Mouse (Mus musculus): ENCODE data around the gene Sp6. TPM values are rescaled to one million over a fixed set of nuclear protein-coding genes. Genes with fewer than 3 reads are reported as not detected.
A peak's percentile ranks its signal among the peaks of the same experiment; 100 is the strongest.

The Sp6 gene
- total RNA-seq, 1 experiment, result 5.0 TPM

- Histone ChIP-seq H3K9me3 (ENCODE audit: control insufficient read depth, insufficient read depth, low read depth, low read length) (no peaks in the 10 kb centered on the region), H3K9ac (ENCODE audit: insufficient read depth, low read depth, low read length, poor library complexity, severe bottlenecking) (no peak overlapping the region), H3K36me3 (ENCODE audit: control insufficient read depth, insufficient read depth, low read length, poor library complexity, severe bottlenecking) (peaks cover 8% of the 10 kb centered on the region; the same call in 1 of the 2 replicates), H3K4me3 (ENCODE audit: insufficient read depth in 1 of 2, low read depth in 1 of 2, low read length in 2 of 2, poor library complexity in 1 of 2, severe bottlenecking in 1 of 2) (no peak overlapping the region), H3K4me1 (ENCODE audit: control insufficient read depth in 2 of 2, insufficient read depth in 2 of 2, low read length in 2 of 2, poor library complexity in 1 of 2) (peaks cover 0 to 4% of the 10 kb centered on the region in 2 experiments; a peak in 1 of 4 replicates), H3K27ac (ENCODE audit: insufficient read depth, low read depth, low read length, poor library complexity, severe bottlenecking) (no peak overlapping the region)
- in situ Hi-C loops (cut with MboI; ENCODE audit: low sequenced_read_pairs in 2 of 2, unreplicated experiment in 2 of 2), result no loop called here
- peak; percentile 73 for DNase-seq (ENCODE audit: low read depth, low spot score)
- TF ChIP-seq ZC3H11A (IDR thresholded peaks at IDR 0.05; ENCODE audit: borderline replicate concordance, low read depth, low read length), result peak; percentile 38; the same call in 1 of the 2 replicates
- TF ChIP-seq CHD2 (IDR thresholded peaks at IDR 0.05; ENCODE audit: low read depth, low read length), result no peak
Observed at GRCm38 (mm10) chr11:97072533-97072932, 59.3 kb downstream of the Sp6 start.

- no peaks in the 10 kb centered on the region for H3K36me3 ChIP-seq (ENCODE audit: control insufficient read depth, insufficient read depth, low read length, poor library complexity, severe bottlenecking)
- H3K4me3 ChIP-seq (ENCODE audit: insufficient read depth in 1 of 2, low read depth in 1 of 2, low read length in 2 of 2, poor library complexity in 1 of 2, severe bottlenecking in 1 of 2), result no peak overlapping the region
- no peaks in the 10 kb centered on the region for H3K4me1 ChIP-seq (ENCODE audit: control insufficient read depth in 2 of 2, insufficient read depth in 2 of 2, low read length in 2 of 2, poor library complexity in 1 of 2)
- no peak for DNase-seq (ENCODE audit: low read depth, low spot score)
- no peaks in the 10 kb centered on the region for H3K9me3 ChIP-seq (ENCODE audit: control insufficient read depth, insufficient read depth, low read depth, low read length)
- no peak overlapping the region for H3K27ac ChIP-seq (ENCODE audit: insufficient read depth, low read depth, low read length, poor library complexity, severe bottlenecking)
- in situ Hi-C loops (cut with MboI; ENCODE audit: low sequenced_read_pairs in 2 of 2, unreplicated experiment in 2 of 2), result no loop called here
- no peak overlapping the region for H3K9ac ChIP-seq (ENCODE audit: insufficient read depth, low read depth, low read length, poor library complexity, severe bottlenecking)
- TF ChIP-seq ZNF384 (IDR thresholded peaks at IDR 0.05; ENCODE audit: low read depth, low read length) (no peak), MAFK (IDR thresholded peaks at IDR 0.05; ENCODE audit: insufficient read depth, low read depth, low read length) (no peak), ZC3H11A (IDR thresholded peaks at IDR 0.05; ENCODE audit: borderline replicate concordance, low read depth, low read length) (no peak), HCFC1 (IDR thresholded peaks at IDR 0.05; ENCODE audit: borderline replicate concordance, insufficient read depth, low read length) (no peak), CHD2 (IDR thresholded peaks at IDR 0.05; ENCODE audit: low read depth, low read length) (no peak)
Observed at GRCm38 (mm10) chr11:97074235-97074634, 61.0 kb downstream of the Sp6 start.

Other genes starting within 250 kb of the Sp6 start
- 55.6 and 57.6 TPM in 2 replicates for gene Snx11, start 235.8 kb upstream of the Sp6 start, total RNA-seq (2012; rRNA removed)
- gene Cbx1, start 224.3 kb upstream of the Sp6 start, total RNA-seq (2012; rRNA removed), result 112 and 153 TPM in 2 replicates
- gene Nfe2l1, start 183.4 kb upstream of the Sp6 start, total RNA-seq (2012; rRNA removed), result 166 and 208 TPM in 2 replicates
- gene Copz2, start 163.5 kb upstream of the Sp6 start, total RNA-seq (2012; rRNA removed), result 2.5 and 5.5 TPM in 2 replicates
- gene Cdk5rap3, start 96.9 kb upstream of the Sp6 start, total RNA-seq (2012; rRNA removed), result 87.5 and 134 TPM in 2 replicates
- gene Prr15l, start 85.3 kb upstream of the Sp6 start, total RNA-seq (2012; rRNA removed), result 0.67 and 1.2 TPM in 2 replicates
- 24.0 and 27.7 TPM in 2 replicates for gene Pnpo, start 69.4 kb upstream of the Sp6 start, total RNA-seq (2012; rRNA removed)
- 4.5 and 5.4 TPM in 2 replicates for gene Sp2, start 30.4 kb upstream of the Sp6 start, total RNA-seq (2012; rRNA removed)
- gene Scrn2, start 16.5 kb downstream of the Sp6 start, total RNA-seq (2012; rRNA removed), result 16.5 and 22.2 TPM in 2 replicates
- 0.42 and 0.54 TPM in 2 replicates for gene Lrrc46, start 28.0 kb downstream of the Sp6 start, total RNA-seq (2012; rRNA removed)
- 55.3 and 70.3 TPM in 2 replicates for gene Mrpl10, start 28.2 kb downstream of the Sp6 start, total RNA-seq (2012; rRNA removed)
- 6.6 and 7.2 TPM in 2 replicates for gene Osbpl7, start 37.2 kb downstream of the Sp6 start, total RNA-seq (2012; rRNA removed)
- 0.27 and 0.32 TPM in 2 replicates for gene Tbx21, start 101.9 kb downstream of the Sp6 start, total RNA-seq (2012; rRNA removed)
- gene Tbkbp1, start 138.1 kb downstream of the Sp6 start, total RNA-seq (2012; rRNA removed), result 3.5 and 4.5 TPM in 2 replicates
- gene Kpnb1, start 174.5 kb downstream of the Sp6 start, total RNA-seq (2012; rRNA removed), result 272 and 369 TPM in 2 replicates